Mouse (Mus musculus) MEL (cell line): ENCODE results near the gene Sh3d19. TPM values are rescaled to one million over a fixed set of nuclear protein-coding genes. Genes with fewer than 3 reads are reported as not detected.

Source experiments
- DNase-seq: peaks from one replicate; pipeline ENCODE4 v3.0.0; 2011; ENCODE audit warnings: low read depth, low spot score
- H3K27ac ChIP-seq: 2 replicates; pipeline ENCODE4 v1.5.1; 2012; ENCODE audit warnings: low read depth, mild to moderate bottlenecking, control low read depth, low read length, moderate library complexity; ENCODE audit not compliant: control insufficient read depth
- H3K27me3 ChIP-seq, 2 experiments: fragments of 150-350 bp in 1 of 2; sonication (generic) in 1 of 2; 2 replicates each; pipeline ENCODE4 v1.6.1; 2012; ENCODE audit warnings: low read length in 2 of 2, mild to moderate bottlenecking in 2 of 2, improper control_type of control experiment in 1 of 2, moderate library complexity in 1 of 2; ENCODE audit not compliant: insufficient read depth in 2 of 2, control insufficient read depth in 1 of 2
- H3K36me3 ChIP-seq, 2 experiments: 2 replicates each; pipeline ENCODE4 v1.6.1; 2012 to 2014; ENCODE audit warnings: low read length in 2 of 2, improper control_type of control experiment in 1 of 2, inconsistent platforms in 1 of 2, mild to moderate bottlenecking in 1 of 2; ENCODE audit not compliant: insufficient read depth in 2 of 2, control insufficient read depth in 1 of 2
- H3K4me1 ChIP-seq, 2 experiments: fragments of 150-350 bp in 1 of 2; sonication (generic) in 1 of 2; 2 replicates each; pipeline ENCODE4 v1.6.1; 2012; ENCODE audit warnings: low read length in 2 of 2, improper control_type of control experiment in 1 of 2, mild to moderate bottlenecking in 1 of 2; ENCODE audit not compliant: insufficient read depth in 2 of 2, control insufficient read depth in 1 of 2
- H3K4me3 ChIP-seq, 2 experiments: fragments of 150-350 bp in 1 of 2; sonication (generic) in 1 of 2; 2 replicates each; pipeline ENCODE4 v1.5.1; 2012; ENCODE audit warnings: low read depth in 2 of 2, low read length in 2 of 2, mild to moderate bottlenecking in 2 of 2, moderate library complexity in 2 of 2, control low read depth in 1 of 2, improper control_type of control experiment in 1 of 2; ENCODE audit not compliant: control insufficient read depth in 1 of 2, insufficient read depth in 1 of 2
- H3K79me2 ChIP-seq: 2 replicates; pipeline ENCODE4 v1.6.1; 2012; ENCODE audit warnings: mild to moderate bottlenecking, low read length, moderate library complexity; ENCODE audit not compliant: control insufficient read depth, poor library complexity, insufficient read depth
- H3K9ac ChIP-seq: 2 replicates; pipeline ENCODE4 v1.6.1; 2012; ENCODE audit warnings: low read depth, mild to moderate bottlenecking, control low read depth, low read length, moderate library complexity; ENCODE audit not compliant: control insufficient read depth, poor library complexity, severe bottlenecking
- H3K9me3 ChIP-seq: fragments of 150-350 bp; sonication (generic); replicated peaks from 2 replicates; pipeline ENCODE4 v1.6.1; 2012; ENCODE audit warnings: mild to moderate bottlenecking, low read length, improper control_type of control experiment, moderate library complexity; ENCODE audit not compliant: insufficient read depth
- BHLHE40 ChIP-seq: IDR thresholded peaks from 2 replicates; pipeline ENCODE4 v1.6.1; 2012; ENCODE audit warnings: low read depth, mild to moderate bottlenecking, inconsistent platforms, low read length, improper control_type of control experiment, borderline replicate concordance
- CHD1 ChIP-seq: IDR thresholded peaks from 2 replicates; pipeline ENCODE4 v1.6.1; 2012; ENCODE audit warnings: low read depth, mild to moderate bottlenecking, inconsistent platforms, low read length, improper control_type of control experiment
- CHD2 ChIP-seq: IDR thresholded peaks from 2 replicates; pipeline ENCODE4 v1.6.1; 2011; ENCODE audit warnings: low read length, improper control_type of control experiment
- ELF1 ChIP-seq: IDR thresholded peaks from 2 replicates; pipeline ENCODE4 v1.6.1; 2014; ENCODE audit warnings: low read depth, mild to moderate bottlenecking, inconsistent platforms, low read length, improper control_type of control experiment, moderate library complexity
- EP300 ChIP-seq, 2 experiments: IDR thresholded peaks; 2 replicates each; pipeline ENCODE4 v1.6.1; 2011; ENCODE audit warnings: improper control_type of control experiment in 2 of 2, low read length in 2 of 2, low read depth in 1 of 2, mild to moderate bottlenecking in 1 of 2
- GATA1 ChIP-seq: IDR thresholded peaks from 2 replicates; pipeline ENCODE4 v1.6.1; 2011; ENCODE audit warnings: low read depth, low read length, improper control_type of control experiment
- HCFC1 ChIP-seq: IDR thresholded peaks from 2 replicates; pipeline ENCODE4 v1.6.1; 2012; ENCODE audit warnings: low read depth, mild to moderate bottlenecking, inconsistent platforms, low read length, improper control_type of control experiment, moderate library complexity
- KAT2A ChIP-seq: conservative IDR thresholded peaks from 2 replicates; pipeline ENCODE4 v1.6.1; 2012; ENCODE audit warnings: low read depth, low read length, improper control_type of control experiment, inconsistent platforms
- MAFK ChIP-seq: IDR thresholded peaks from 2 replicates; pipeline ENCODE4 v1.6.1; 2011; ENCODE audit warnings: low read depth, mild to moderate bottlenecking, low read length, improper control_type of control experiment, borderline replicate concordance
- MAX ChIP-seq: IDR thresholded peaks from 2 replicates; pipeline ENCODE4 v1.6.1; 2011; ENCODE audit warnings: low read length, improper control_type of control experiment
- MAZ ChIP-seq: IDR thresholded peaks from 2 replicates; pipeline ENCODE4 v1.6.1; 2012; ENCODE audit warnings: low read depth, mild to moderate bottlenecking, inconsistent platforms, low read length, improper control_type of control experiment
- NELFE ChIP-seq: IDR thresholded peaks from 2 replicates; pipeline ENCODE4 v1.6.1; 2011; ENCODE audit warnings: low read depth, low read length, improper control_type of control experiment
- POLR2A ChIP-seq, 2 experiments: IDR thresholded peaks; 2 replicates each; pipeline ENCODE4 v1.6.1; 2011 to 2012; ENCODE audit warnings: low read length in 2 of 2, mild to moderate bottlenecking in 2 of 2, control low read depth in 1 of 2, improper control_type of control experiment in 1 of 2, low read depth in 1 of 2, moderate library complexity in 1 of 2; ENCODE audit not compliant: control insufficient read depth in 1 of 2, insufficient read depth in 1 of 2, poor library complexity in 1 of 2
- POLR2AphosphoS5 ChIP-seq: IDR thresholded peaks from 2 replicates; pipeline ENCODE4 v1.6.1; 2012; ENCODE audit warnings: low read depth, borderline replicate concordance, mild to moderate bottlenecking, inconsistent platforms, low read length, moderate library complexity, mixed read lengths
- RCOR1 ChIP-seq: IDR thresholded peaks from 2 replicates; pipeline ENCODE4 v1.6.1; 2012; ENCODE audit warnings: low read depth, mild to moderate bottlenecking, inconsistent platforms, low read length, improper control_type of control experiment
- SIN3A ChIP-seq: IDR thresholded peaks from 2 replicates; pipeline ENCODE4 v1.6.1; 2012; ENCODE audit warnings: low read length, improper control_type of control experiment, inconsistent platforms
- SMC3 ChIP-seq: IDR thresholded peaks from 2 replicates; pipeline ENCODE4 v1.6.1; 2011; ENCODE audit warnings: low read depth, low read length, improper control_type of control experiment
- UBTF ChIP-seq: IDR thresholded peaks from 2 replicates; pipeline ENCODE4 v1.6.1; 2012; ENCODE audit warnings: low read depth, mild to moderate bottlenecking, inconsistent platforms, low read length, improper control_type of control experiment, moderate library complexity, borderline replicate concordance; ENCODE audit not compliant: insufficient read depth
- USF1 ChIP-seq: IDR thresholded peaks from 2 replicates; pipeline ENCODE4 v1.6.1; 2014; ENCODE audit warnings: low read depth, mild to moderate bottlenecking, inconsistent platforms, low read length, improper control_type of control experiment, moderate library complexity
- USF2 ChIP-seq, 2 experiments: IDR thresholded peaks; 2 replicates each; pipeline ENCODE4 v1.6.1; 2011 to 2012; ENCODE audit warnings: improper control_type of control experiment in 2 of 2, low read length in 2 of 2, borderline replicate concordance in 1 of 2, inconsistent platforms in 1 of 2, low read depth in 1 of 2, mild to moderate bottlenecking in 1 of 2; ENCODE audit not compliant: insufficient read depth in 1 of 2
- ZC3H11A ChIP-seq: IDR thresholded peaks from 2 replicates; pipeline ENCODE4 v1.6.1; 2012; ENCODE audit warnings: low read depth, mild to moderate bottlenecking, inconsistent platforms, low read length, improper control_type of control experiment
- ZMIZ1 ChIP-seq: IDR thresholded peaks from 2 replicates; pipeline ENCODE4 v1.6.1; 2012; ENCODE audit warnings: low read depth, mild to moderate bottlenecking, inconsistent platforms, low read length, improper control_type of control experiment, moderate library complexity
- ZNF384 ChIP-seq: IDR thresholded peaks from 2 replicates; pipeline ENCODE4 v1.6.1; 2012; ENCODE audit warnings: low read depth, mild to moderate bottlenecking, inconsistent platforms, low read length, improper control_type of control experiment
- polyA plus RNA-seq, 2 experiments: library from polyadenylated mRNA; stranded (reverse) in 1 of 2; unstranded in 1 of 2; fragments of >175 nt in 1 of 2; fragments of >200 nt in 1 of 2; gene quantifications; 2 replicates each; pipeline versions ENCODE4 v1.2.1 to v1.2.4; 2012; ENCODE audit warnings: low replicate concordance in 2 of 2, low read depth in 1 of 2; ENCODE audit not compliant: insufficient read length in 2 of 2, insufficient read depth in 1 of 2, missing spikeins in 1 of 2
- total RNA-seq: library from RNA; depleted of rRNA; stranded (reverse); fragments of 300-350 nt; gene quantifications from 2 replicates; pipeline ENCODE4 v1.2.3, GENCODE M21; 2012

The Sh3d19 gene
- total and polyA plus RNA-seq, 3 experiments = 2.2 to 4.8 TPM; not detected in 1

DNA sequence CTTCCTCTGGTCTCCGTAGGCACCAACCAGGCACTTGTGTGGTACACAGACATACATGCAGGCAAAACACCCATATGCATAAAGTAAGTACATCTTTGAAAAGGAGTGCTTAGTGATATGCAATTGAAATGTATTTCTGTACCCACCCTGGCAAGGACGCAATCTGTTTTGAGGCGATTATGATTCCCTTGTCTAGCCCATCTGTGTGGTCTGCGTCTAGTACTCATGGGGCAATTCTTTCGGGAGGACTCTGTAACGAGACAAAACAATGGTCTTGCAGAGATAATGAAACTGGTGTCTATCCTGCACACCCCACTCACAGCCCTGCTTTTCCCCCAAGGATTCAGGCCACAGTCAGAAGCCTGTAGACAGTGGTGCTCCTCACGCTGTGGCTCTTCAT, 141.9 kb downstream of the Sh3d19 start:
- Histone ChIP-seq H3K4me1 (peaks cover 2 to 14% of the 10 kb centered on the region in 2 experiments; a peak in 2 of 4 replicates), H3K27me3 (no peaks in the 10 kb centered on the region)
- TF ChIP-seq USF1 (no peak), HCFC1 (no peak), NELFE (no peak), ZC3H11A (no peak), BHLHE40 (no peak), SIN3A (no peak), RCOR1 (no peak), MAZ (no peak), CHD1 (no peak), ZNF384 (no peak), MAX (no peak), GATA1 (no peak), POLR2AphosphoS5 (no peak), MAFK (no peak), KAT2A (no peak), ELF1 (no peak), SMC3 (no peak)
- TF ChIP-seq, all 39 proteins: peak for 0
- Histone ChIP-seq H3K4me3 (no peak overlapping the region), H3K36me3 (peaks cover 0 to 14% of the 10 kb centered on the region in 2 experiments; a peak in 2 of 4 replicates), H3K9me3 (no peaks in the 10 kb centered on the region), H3K79me2 (no peaks in the 10 kb centered on the region), H3K27ac (no peak overlapping the region), H3K9ac (no peak overlapping the region)
- DNase-seq = no peak

DNA sequence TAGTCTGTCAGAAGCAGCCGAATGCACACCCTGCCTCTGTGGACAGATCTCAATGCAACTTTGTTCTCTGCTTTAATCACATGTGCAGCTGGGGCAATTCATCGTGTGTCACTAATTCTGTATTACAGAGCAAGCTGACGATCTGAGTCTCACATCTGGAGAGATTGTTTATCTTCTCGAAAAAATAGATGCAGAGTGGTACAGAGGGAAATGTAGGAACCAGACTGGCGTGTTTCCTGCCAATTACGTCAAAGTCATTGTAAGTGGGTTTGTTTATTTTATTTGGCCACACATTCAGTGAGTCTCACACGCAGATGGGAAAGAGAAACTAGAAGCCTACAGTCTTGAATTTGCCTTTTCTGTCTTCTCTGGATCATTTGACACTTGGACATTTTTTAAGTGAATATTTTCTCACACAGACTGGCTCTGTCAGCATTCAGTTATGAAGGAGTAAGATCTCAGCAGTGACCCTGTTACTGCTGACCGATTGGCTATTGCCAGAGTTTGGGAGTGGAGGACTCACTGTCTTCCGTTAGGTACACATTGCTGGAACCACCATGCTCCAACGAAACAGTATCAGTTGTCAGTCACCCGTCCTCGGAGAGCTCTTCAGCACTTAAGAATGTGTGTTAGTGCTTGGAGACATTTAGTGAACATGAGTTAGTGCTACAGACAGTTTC, 143.9 kb downstream of the Sh3d19 start:
- Histone ChIP-seq H3K9ac (no peak overlapping the region), H3K4me3 (no peak overlapping the region)

More for the DNA sequence above, 143.9 kb downstream of the Sh3d19 start:
- no peak overlapping the region for H3K27ac ChIP-seq
- H3K79me2 ChIP-seq = no peaks in the 10 kb centered on the region
- DNase-seq = no peak
- no peaks in the 10 kb centered on the region for H3K27me3 ChIP-seq
- no peak for TF ChIP-seq USF2 (IDR thresholded peaks at IDR 0.05; ENCODE audit: borderline replicate concordance in 1 of 2, insufficient read depth in 1 of 2, low read depth in 1 of 2, low read length in 2 of 2)
- no peak for TF ChIP-seq CHD2
- TF ChIP-seq ZMIZ1 = no peak
- TF ChIP-seq MAFK = no peak
- TF ChIP-seq KAT2A = no peak
- TF ChIP-seq SIN3A = no peak
- no peak for TF ChIP-seq POLR2A (IDR thresholded peaks at IDR 0.05; ENCODE audit: control insufficient read depth in 1 of 2, insufficient read depth in 1 of 2, low read depth in 1 of 2, low read length in 2 of 2, poor library complexity in 1 of 2)
- no peak for TF ChIP-seq HCFC1
- TF ChIP-seq EP300 (IDR thresholded peaks at IDR 0.05; ENCODE audit: low read depth in 1 of 2, low read length in 2 of 2) = no peak
- no peak for TF ChIP-seq UBTF
- H3K4me1 ChIP-seq = no peaks in the 10 kb centered on the region; a peak in 1 of 4 replicates
- H3K36me3 ChIP-seq = peaks cover 0 to under 1% of the 10 kb centered on the region in 2 experiments; a peak in 1 of 4 replicates
- H3K9me3 ChIP-seq = no peaks in the 10 kb centered on the region
